Comparison of ENCODE assay signal across 14 mouse cellular contexts in genomic region chr5:33655251-33655840, GRCm38 (mm10). TPM values are rescaled to one million over a fixed set of nuclear protein-coding genes. Genes with fewer than 3 reads are reported as not detected.
DNase-seq lines count a peak whose midpoint lies in the region; ATAC-seq and TF ChIP-seq lines count a peak whose summit lies in the region.
"Had no signal": no experiment of that assay in that cellular context is flagged by ENCODE, and none has a peak within 500 bp of the region (broad histone marks: within the 10 kb centered on the region; RNA-seq: fewer than 3 reads in every experiment).

No protein-coding gene starts in this region.

- no peak for TF ChIP-seq EP300 in liver, postnatal 0 days (IDR thresholded peaks at IDR 0.05; ENCODE audit: low read depth)

- intact Hi-C loops in heart, postnatal 14 days (cut with DNase I) = loop anchor here (10.0 kb wide), 1 partner anchor 279 kb away; the partner anchor contains the start of gene Nelfa

- ATAC-seq in heart, embryonic 12.5 days (ENCODE audit: insufficient number of reproducible peaks, low FRiP score) = no peak
- ATAC-seq in liver, embryonic 11.5 days (replicated peaks; ENCODE audit: low FRiP score) = no peak
- ATAC-seq in liver, postnatal 0 days = no peak
- ATAC-seq in G1E (ENCODE audit: extremely low read depth, insufficient number of reproducible peaks, low FRiP score, poor library complexity, severe bottlenecking) = no peak
- no peak for ATAC-seq in megakaryocyte progenitor cell, adult 5-6 weeks (replicated peaks; ENCODE audit: poor library complexity)

- no peak for DNase-seq in heart, postnatal 14 days
- no peak for DNase-seq in liver, embryonic 11.5 days (ENCODE audit: low spot score)
- DNase-seq in liver, postnatal 0 days = no peak
- DNase-seq in A20 (ENCODE audit: low read depth, low spot score) (peak; percentile 75), G1E (ENCODE audit: low spot score) (no peak)
- DNase-seq in adrenal gland, adult 2 months = no peak
- DNase-seq: lung, adult 18-20 months; thymus, postnatal 4 days had no signal

- H3K36me3 ChIP-seq in heart, embryonic 12.5 days = peaks cover 28% of the 10 kb centered on the region
- H3K36me3 ChIP-seq in liver, embryonic 11.5 days (ENCODE audit: control insufficient read depth, insufficient read depth, low read length) = peaks cover 15% of the 10 kb centered on the region
- peaks cover 24% of the 10 kb centered on the region for H3K36me3 ChIP-seq in liver, postnatal 0 days (replicated peaks; ENCODE audit: insufficient read depth, low read length)
- H3K36me3 ChIP-seq in G1E (replicated peaks) = peaks cover 49% of the 10 kb centered on the region

- peaks cover 53% of the 10 kb centered on the region for H3K4me1 ChIP-seq in heart, embryonic 12.5 days (replicated peaks)
- H3K4me1 ChIP-seq in liver, embryonic 11.5 days (replicated peaks; ENCODE audit: control insufficient read depth, insufficient read depth, low read length) = peaks cover 29% of the 10 kb centered on the region
- H3K4me1 ChIP-seq in liver, postnatal 0 days (ENCODE audit: insufficient read depth) = peaks cover 38% of the 10 kb centered on the region
- peaks cover 63% of the 10 kb centered on the region for H3K4me1 ChIP-seq in G1E (ENCODE audit: insufficient read depth, low read depth, low read length)

- H3K4me2 ChIP-seq in heart, embryonic 12.5 days = no peak overlapping the region
- H3K4me2 ChIP-seq in liver, embryonic 11.5 days = no peak overlapping the region
- H3K4me2 ChIP-seq in liver, postnatal 0 days (ENCODE audit: low read depth, low read length) = no peak overlapping the region

- H3K9ac ChIP-seq in heart, embryonic 12.5 days = peak overlapping the region; percentile 32; the same call in 1 of the 2 replicates
- peak overlapping the region; percentile 31 for H3K9ac ChIP-seq in liver, embryonic 11.5 days (ENCODE audit: low read depth, low read length)
- no peak overlapping the region for H3K9ac ChIP-seq in liver, postnatal 0 days (replicated peaks)

- 90% methylated on average over 10 of the region's 10 CpGs for WGBS in heart, embryonic 12.5 days
- WGBS in liver, embryonic 11.5 days = 91% methylated on average over 10 of the region's 10 CpGs
- WGBS in liver, postnatal 0 days (ENCODE audit: insufficient replicate concordance) = 82% methylated on average over 10 of the region's 10 CpGs

- no peaks in the 10 kb centered on the region for H3K27me3 ChIP-seq in heart, embryonic 12.5 days (replicated peaks)
- no peaks in the 10 kb centered on the region for H3K27me3 ChIP-seq in liver, embryonic 11.5 days (replicated peaks; ENCODE audit: control insufficient read depth, insufficient read depth, low read length)
- H3K27me3 ChIP-seq in liver, postnatal 0 days (ENCODE audit: insufficient read depth, low read length) = no peaks in the 10 kb centered on the region
- H3K27me3 ChIP-seq in G1E (ENCODE audit: insufficient read depth, low read length) = no peaks in the 10 kb centered on the region
- H3K27me3 ChIP-seq: CH12.LX; hindbrain, embryonic 15.5 days; kidney, embryonic 15.5 days had no signal

- TF ChIP-seq CTCF in liver, postnatal 0 days (IDR thresholded peaks at IDR 0.05; ENCODE audit: low read depth) = no peak
- no peak for TF ChIP-seq CTCF in G1E (IDR thresholded peaks at IDR 0.05; ENCODE audit: low read depth, low read length)

- H3K4me3 ChIP-seq in heart, embryonic 12.5 days = no peak overlapping the region
- no peak overlapping the region for H3K4me3 ChIP-seq in liver, embryonic 11.5 days (ENCODE audit: low read depth, low read length)
- no peak overlapping the region for H3K4me3 ChIP-seq in liver, postnatal 0 days (ENCODE audit: low read depth, low read length)
- H3K4me3 ChIP-seq in G1E (ENCODE audit: low read depth, low read length) = peak overlapping the region; percentile 24; the same call in 1 of the 2 replicates
- H3K4me3 ChIP-seq: hindbrain, embryonic 15.5 days had no signal

- no peak overlapping the region for H3K27ac ChIP-seq in heart, embryonic 12.5 days (ENCODE audit: poor library complexity, severe bottlenecking)
- H3K27ac ChIP-seq in liver, embryonic 11.5 days (ENCODE audit: low read depth, low read length) = no peak overlapping the region
- no peak overlapping the region for H3K27ac ChIP-seq in liver, postnatal 0 days (ENCODE audit: low read depth)
- H3K27ac ChIP-seq: hindbrain, embryonic 15.5 days; kidney, embryonic 15.5 days had no signal

- H3K9me3 ChIP-seq in heart, embryonic 12.5 days (replicated peaks) = no peaks in the 10 kb centered on the region
- H3K9me3 ChIP-seq in liver, embryonic 11.5 days (ENCODE audit: control insufficient read depth, low read length) = no peaks in the 10 kb centered on the region
- H3K9me3 ChIP-seq in liver, postnatal 0 days (ENCODE audit: low read length) = no peaks in the 10 kb centered on the region
- H3K9me3 ChIP-seq in G1E (replicated peaks) = no peaks in the 10 kb centered on the region
- H3K9me3 ChIP-seq: hindbrain, embryonic 15.5 days; kidney, embryonic 15.5 days had no signal

RNA-seq across cellular contexts. Expression of gene Tacc3, which starts 2.6 kb away (rescaled TPM):
- 152 and 163 TPM in 2 replicates for polyA plus RNA-seq in heart, embryonic 12.5 days (2016; fragmentation: Nextera tagmentation; extraction: Ambion mirVana)
- total RNA-seq in heart, postnatal 14 days (2021) = 10 to 100 TPM in 1 of 2 experiments, 1 to 10 TPM in 1; 6.8 to 12.0 TPM
- polyA plus RNA-seq in liver, embryonic 11.5 days (2014; fragmentation: Nextera tagmentation; extraction: Ambion mirVana) = 229 and 255 TPM in 2 replicates
- 64.2 and 67.0 TPM in 2 replicates for polyA plus RNA-seq in liver, postnatal 0 days (2015; fragmentation: Nextera tagmentation; extraction: Ambion mirVana)
- 112 and 119 TPM in 2 replicates for total RNA-seq in G1E (2014; fragmentation: Nextera tagmentation)
- 150 and 155 TPM in 2 replicates for total RNA-seq in G1E (2017)
- polyA plus RNA-seq in G1E (2012) = 81.8 and 94.2 TPM in 2 replicates
- total RNA-seq in adrenal gland, adult 2 months (2021) = 1 to 10 TPM; 4.4 to 5.4 TPM
- 2.3 and 3.6 TPM in 2 replicates for polyA plus RNA-seq in adrenal gland, adult 2 months (2012; rRNA removed)
- 180 and 190 TPM in 2 replicates for total RNA-seq in megakaryocyte progenitor cell, adult 5-6 weeks (2015)
- 184 and 199 TPM in 2 replicates for total RNA-seq in megakaryocyte progenitor cell, adult 5-6 weeks (2017)

RNA-seq across cellular contexts. Expression of gene Tmem129, which starts 2.9 kb away (rescaled TPM):
- 34.3 and 34.9 TPM in 2 replicates for polyA plus RNA-seq in heart, embryonic 12.5 days (2016; fragmentation: Nextera tagmentation; extraction: Ambion mirVana)
- 10 to 100 TPM; 17.0 to 17.8 TPM for total RNA-seq in heart, postnatal 14 days (2021)
- polyA plus RNA-seq in liver, embryonic 11.5 days (2014; fragmentation: Nextera tagmentation; extraction: Ambion mirVana) = 35.7 and 38.0 TPM in 2 replicates
- 15.8 and 16.5 TPM in 2 replicates for polyA plus RNA-seq in liver, postnatal 0 days (2015; fragmentation: Nextera tagmentation; extraction: Ambion mirVana)
- total RNA-seq in G1E (2014; fragmentation: Nextera tagmentation) (20.7 and 22.3 TPM in 2 replicates), G1E (2017) (29.2 and 30.0 TPM in 2 replicates)
- polyA plus RNA-seq in G1E (2012) = 12.9 and 13.7 TPM in 2 replicates
- total RNA-seq in adrenal gland, adult 2 months (2021) = 10 to 100 TPM; 27.5 to 31.0 TPM
- 80.4 and 90.5 TPM in 2 replicates for polyA plus RNA-seq in adrenal gland, adult 2 months (2012; rRNA removed)
- total RNA-seq in megakaryocyte progenitor cell, adult 5-6 weeks (2015) = 15.9 and 17.5 TPM in 2 replicates
- total RNA-seq in megakaryocyte progenitor cell, adult 5-6 weeks (2017) = 17.8 and 23.7 TPM in 2 replicates

RNA-seq across cellular contexts. Expression of gene Slbp, which starts 3.0 kb away (rescaled TPM):
- 135 and 140 TPM in 2 replicates for polyA plus RNA-seq in heart, embryonic 12.5 days (2016; fragmentation: Nextera tagmentation; extraction: Ambion mirVana)
- 10 to 100 TPM; 17.8 to 22.2 TPM for total RNA-seq in heart, postnatal 14 days (2021)
- 369 and 394 TPM in 2 replicates for polyA plus RNA-seq in liver, embryonic 11.5 days (2014; fragmentation: Nextera tagmentation; extraction: Ambion mirVana)
- 144 and 150 TPM in 2 replicates for polyA plus RNA-seq in liver, postnatal 0 days (2015; fragmentation: Nextera tagmentation; extraction: Ambion mirVana)
- 168 and 174 TPM in 2 replicates for total RNA-seq in G1E (2014; fragmentation: Nextera tagmentation)
- total RNA-seq in G1E (2017) = 373 and 386 TPM in 2 replicates
- polyA plus RNA-seq in G1E (2012) = 174 and 196 TPM in 2 replicates
- 10 to 100 TPM; 29.4 to 37.7 TPM for total RNA-seq in adrenal gland, adult 2 months (2021)
- polyA plus RNA-seq in adrenal gland, adult 2 months (2012; rRNA removed) = 17.8 and 25.0 TPM in 2 replicates
- total RNA-seq in megakaryocyte progenitor cell, adult 5-6 weeks (2015) = 206 and 223 TPM in 2 replicates
- total RNA-seq in megakaryocyte progenitor cell, adult 5-6 weeks (2017) = 253 and 266 TPM in 2 replicates

RNA-seq across cellular contexts. Expression of gene Gm9903, which starts 25.6 kb away (rescaled TPM):
- 0.73 and 1.0 TPM in 2 replicates for polyA plus RNA-seq in heart, embryonic 12.5 days (2016; fragmentation: Nextera tagmentation; extraction: Ambion mirVana)
- 1 to 10 TPM; 1.4 TPM for total RNA-seq in heart, postnatal 14 days (2021)
- 0.22 and 0.27 TPM in 2 replicates for polyA plus RNA-seq in liver, embryonic 11.5 days (2014; fragmentation: Nextera tagmentation; extraction: Ambion mirVana)
- 0.06 and 0.20 TPM in 2 replicates for polyA plus RNA-seq in liver, postnatal 0 days (2015; fragmentation: Nextera tagmentation; extraction: Ambion mirVana)
- 2.8 and 2.9 TPM in 2 replicates for total RNA-seq in G1E (2014; fragmentation: Nextera tagmentation)
- total RNA-seq in G1E (2017) = 0.66 and 0.70 TPM in 2 replicates
- 0.06 TPM in 1 of 2 replicates, not detected in the other for polyA plus RNA-seq in G1E (2012)
- under 1 TPM; 0.26 to 0.69 TPM for total RNA-seq in adrenal gland, adult 2 months (2021)
- polyA plus RNA-seq in adrenal gland, adult 2 months (2012; rRNA removed) = 0.09 and 0.15 TPM in 2 replicates
- 0.37 and 0.74 TPM in 2 replicates for total RNA-seq in megakaryocyte progenitor cell, adult 5-6 weeks (2015)
- total RNA-seq in megakaryocyte progenitor cell, adult 5-6 weeks (2017) = 1.1 TPM in 1 of 2 replicates, not detected in the other
- total RNA-seq: megakaryocyte-erythroid progenitor cell, adult 5-6 weeks had no signal

RNA-seq across cellular contexts. Expression of gene Fam53a, which starts 25.9 kb away (rescaled TPM):
- 52.9 and 53.5 TPM in 2 replicates for polyA plus RNA-seq in heart, embryonic 12.5 days (2016; fragmentation: Nextera tagmentation; extraction: Ambion mirVana)
- 10 to 100 TPM; 31.7 to 32.3 TPM for total RNA-seq in heart, postnatal 14 days (2021)
- 62.5 and 63.6 TPM in 2 replicates for polyA plus RNA-seq in liver, embryonic 11.5 days (2014; fragmentation: Nextera tagmentation; extraction: Ambion mirVana)
- 20.5 and 21.0 TPM in 2 replicates for polyA plus RNA-seq in liver, postnatal 0 days (2015; fragmentation: Nextera tagmentation; extraction: Ambion mirVana)
- 25.4 and 30.8 TPM in 2 replicates for total RNA-seq in G1E (2014; fragmentation: Nextera tagmentation)
- 30.4 and 30.6 TPM in 2 replicates for total RNA-seq in G1E (2017)
- polyA plus RNA-seq in G1E (2012) = 84.5 and 102 TPM in 2 replicates
- 10 to 100 TPM; 26.1 to 28.5 TPM for total RNA-seq in adrenal gland, adult 2 months (2021)
- 74.4 and 97.8 TPM in 2 replicates for polyA plus RNA-seq in adrenal gland, adult 2 months (2012; rRNA removed)
- total RNA-seq in megakaryocyte progenitor cell, adult 5-6 weeks (2015) = 16.1 and 27.6 TPM in 2 replicates
- total RNA-seq in megakaryocyte progenitor cell, adult 5-6 weeks (2017) = 16.6 and 25.9 TPM in 2 replicates

Comparison
In these comparisons a context has a peak if more than half of its experiments do, and no peak if none do; other contexts are left out.
1. RNA of gene Tacc3, which starts 2.6 kb away (polyA plus RNA-seq): 229 to 255 TPM in liver, embryonic 11.5 days, 152 to 163 TPM in heart, embryonic 12.5 days, 81.8 to 94.2 TPM in G1E and 64.2 to 67.0 TPM in liver, postnatal 0 days; 2.3 to 3.6 TPM in adrenal gland, adult 2 months; every median in the first group is over 10 times any median in the second.